Mouse (Mus musculus) hindbrain, embryonic 10.5 days (tissue): ENCODE data around the gene C1qtnf4. TPM values are rescaled to one million over a fixed set of nuclear protein-coding genes. Genes with fewer than 3 reads are reported as not detected.
A peak's percentile ranks its signal among the peaks of the same experiment; 100 is the strongest.
"Not testable (repeated sequence)": the region's sequence is repeated elsewhere in the genome, so short reads cannot be mapped to it uniquely, and the experiment has no call there.

Source experiments
- DNase-seq: peaks from one replicate; pipeline ENCODE4 v3.0.0-alpha.2; 2017; ENCODE audit warnings: low spot score
- H3K27ac ChIP-seq: fragments of 300-500 bp; sonication (generic); 2 replicates; pipeline ENCODE4 v1.5.1; 2016; ENCODE audit warnings: mild to moderate bottlenecking, moderate library complexity
- H3K27me3 ChIP-seq: fragments of 300-500 bp; sonication (generic); 2 replicates; pipeline ENCODE4 v1.6.1; 2016; ENCODE audit warnings: mild to moderate bottlenecking; ENCODE audit not compliant: poor library complexity, insufficient read depth, severe bottlenecking
- H3K36me3 ChIP-seq: fragments of 300-500 bp; sonication (generic); 2 replicates; pipeline ENCODE4 v1.6.1; 2016; ENCODE audit warnings: mild to moderate bottlenecking, moderate library complexity
- H3K4me1 ChIP-seq: fragments of 300-500 bp; sonication (generic); replicated peaks from 2 replicates; pipeline ENCODE4 v1.6.1; 2016; ENCODE audit warnings: mild to moderate bottlenecking
- H3K4me3 ChIP-seq: fragments of 300-500 bp; sonication (generic); 2 replicates; pipeline ENCODE4 v1.5.1; 2016; ENCODE audit warnings: mild to moderate bottlenecking, moderate library complexity
- H3K9me3 ChIP-seq: fragments of 300-500 bp; sonication (generic); 2 replicates; pipeline ENCODE4 v1.6.1; 2016; ENCODE audit warnings: mild to moderate bottlenecking, moderate library complexity
- WGBS: fragments of 180-500 bp; shearing (Covaris S2); methylation state at CpG from one replicate; pipeline ENCODE4 v1.1.7; 2016; 5-methylcytosine and 5-hydroxymethylcytosine counted together
- polyA plus RNA-seq: library from polyadenylated mRNA; unstranded; fragments of >200 nt; fragmentation: Nextera tagmentation; extraction: Ambion mirVana; gene quantifications from 2 replicates; pipeline ENCODE4 v1.2.1, GENCODE M21; 2016

C1qtnf4 gene
- polyA plus RNA-seq, 1 experiment from 2014 or later = 9.6 TPM

DNA sequence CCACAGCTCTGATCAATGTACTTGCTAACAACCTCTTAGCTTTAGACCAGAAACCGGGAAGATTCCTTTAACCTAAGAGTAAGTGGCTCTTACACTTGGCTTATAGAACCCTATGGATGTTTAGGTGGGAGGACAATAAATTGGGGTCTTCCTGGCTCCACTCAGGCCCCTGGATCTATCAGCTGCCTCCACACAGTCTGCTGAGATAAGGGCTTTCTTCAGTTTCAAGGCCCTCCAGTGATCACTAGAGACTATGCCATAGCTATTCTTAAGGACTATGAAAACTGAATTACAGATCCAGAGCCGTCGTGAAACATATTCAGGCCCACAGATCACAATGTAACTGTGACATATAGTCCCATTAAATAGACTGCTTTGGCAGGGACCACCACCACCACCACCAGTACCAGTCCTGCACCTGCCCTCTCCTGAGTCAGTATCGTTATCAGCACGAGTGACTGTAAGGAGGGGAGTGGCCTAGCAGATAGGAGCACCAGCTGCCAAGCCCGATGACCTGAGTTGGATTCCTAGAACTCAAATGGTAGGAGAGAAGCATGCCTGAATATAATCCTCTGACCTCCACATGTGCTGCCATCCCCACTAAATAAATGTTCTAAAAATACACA, 8.1 kb downstream of the C1qtnf4 start:
- Histone ChIP-seq H3K9me3 (no peaks in the 10 kb centered on the region), H3K27me3 (peaks cover 39% of the 10 kb centered on the region), H3K36me3 (peaks cover 61% of the 10 kb centered on the region), H3K4me1 (peaks cover 13% of the 10 kb centered on the region), H3K4me3 (no peak overlapping the region), H3K27ac (no peak overlapping the region)
- WGBS = 94% methylated on average over 6 of the region's 6 CpGs
- no peak for DNase-seq

DNA sequence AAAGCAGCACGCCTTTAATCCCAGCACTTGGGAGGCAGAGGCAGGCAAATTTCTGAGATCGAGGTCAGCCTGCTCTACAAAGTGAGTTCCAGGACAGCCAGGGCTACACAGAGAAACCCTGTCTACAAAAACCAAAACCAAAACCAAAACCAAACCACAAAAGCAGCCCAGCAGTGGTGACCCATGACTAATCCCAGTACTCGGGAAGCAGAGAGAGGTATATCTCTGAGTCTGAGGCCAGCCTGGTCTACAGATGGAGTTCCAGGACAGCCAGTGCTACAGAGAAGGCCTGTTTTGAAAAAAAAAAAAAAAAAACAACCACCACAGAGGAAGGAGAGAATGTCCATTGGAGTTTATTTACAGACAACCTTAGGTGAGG, 8.6 kb downstream of the C1qtnf4 start:
- H3K27ac ChIP-seq, DNase-seq, H3K9me3 ChIP-seq, H3K4me3 ChIP-seq: not testable (repeated sequence)
- WGBS = 93% methylated on average over 3 of the region's 3 CpGs
- Histone ChIP-seq H3K27me3 (peaks cover 34% of the 10 kb centered on the region), H3K36me3 (peaks cover 66% of the 10 kb centered on the region), H3K4me1 (peaks cover 11% of the 10 kb centered on the region)

DNA sequence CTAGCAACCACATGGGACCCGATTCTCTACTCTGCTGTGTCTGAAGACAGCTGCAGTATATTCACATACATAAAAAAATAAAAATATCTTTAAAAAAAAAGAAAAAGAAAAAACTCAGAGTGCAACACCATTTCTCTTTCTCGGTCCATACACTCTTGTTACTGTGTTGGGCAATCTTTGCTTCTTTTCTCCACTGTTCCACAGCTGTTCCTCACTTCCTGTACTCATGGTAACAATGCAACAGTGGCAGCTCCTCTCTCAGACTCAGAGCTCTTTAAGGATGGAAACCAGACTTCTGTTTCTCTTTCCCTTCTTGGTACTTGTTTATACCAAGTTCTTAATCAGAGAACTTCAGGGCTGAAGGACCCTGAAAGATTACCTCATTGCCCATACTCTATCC, 17.7 kb downstream of the C1qtnf4 start:
- Histone ChIP-seq H3K27me3 (no peaks in the 10 kb centered on the region), H3K9me3 (no peaks in the 10 kb centered on the region), H3K4me3 (peak overlapping the region; percentile 91), H3K36me3 (peaks cover 72% of the 10 kb centered on the region), H3K27ac (peak overlapping the region; percentile 98), H3K4me1 (peaks cover 23% of the 10 kb centered on the region)
- 89% methylated on average over 2 of the region's 2 CpGs for WGBS
- no peak for DNase-seq

DNA sequence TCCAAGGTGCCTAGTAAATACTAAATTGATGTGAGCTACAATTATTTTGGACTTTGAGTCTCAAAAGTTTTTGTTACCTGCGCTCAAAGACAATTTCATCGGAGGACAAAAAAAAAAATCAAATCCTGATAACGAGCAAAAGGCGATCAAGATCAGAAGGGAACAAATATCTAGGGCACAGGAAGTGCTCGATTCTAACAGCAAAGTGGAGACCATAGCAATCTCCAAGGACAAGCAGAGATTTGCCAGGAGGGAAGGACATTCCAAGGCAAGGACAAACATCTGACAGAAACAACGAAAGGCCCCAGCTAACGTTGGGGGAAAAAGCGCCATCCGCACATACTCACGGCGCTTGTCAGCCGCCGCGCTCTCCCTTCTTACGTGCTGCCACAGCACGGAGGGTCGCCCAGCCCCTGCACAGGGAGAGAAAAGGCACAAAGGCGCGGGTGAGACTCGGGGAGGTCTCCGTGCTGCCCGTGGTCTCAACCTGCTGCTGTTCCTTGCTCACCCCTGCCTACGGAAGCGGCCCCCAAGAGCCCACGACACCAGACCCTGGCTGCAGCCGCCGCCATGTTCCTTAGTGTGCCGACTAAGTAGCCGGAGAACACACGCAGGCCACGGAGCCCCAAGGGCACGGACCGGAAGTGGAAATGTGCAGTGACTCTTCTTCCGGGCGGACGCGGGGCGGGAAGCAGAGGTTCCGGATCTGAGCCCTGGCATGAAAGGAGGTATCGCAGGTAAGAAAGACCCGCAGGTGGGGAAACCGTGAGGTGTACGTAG, 18.6 kb downstream of the C1qtnf4 start, which contains the start of the genes Kbtbd4 and Ndufs3:
Gene Kbtbd4, plus strand, starts transcription at position 665 of the 780 bp plus-strand sequence.
Gene Ndufs3, minus strand, starts transcription at position 752 of the 780 bp plus-strand sequence.
- Histone ChIP-seq H3K4me3 (peak within 1 kb of the TSS; percentile 91), H3K27me3 (no peaks in the 10 kb centered on the region), H3K36me3 (peaks cover 72% of the 10 kb centered on the region), H3K27ac (peak within 1 kb of the TSS; percentile 98), H3K4me1 (peaks cover 23% of the 10 kb centered on the region), H3K9me3 (no peaks in the 10 kb centered on the region)
- WGBS = under 1% methylated on average over 43 of the region's 43 CpGs
- peak; percentile 91 for DNase-seq

DNA sequence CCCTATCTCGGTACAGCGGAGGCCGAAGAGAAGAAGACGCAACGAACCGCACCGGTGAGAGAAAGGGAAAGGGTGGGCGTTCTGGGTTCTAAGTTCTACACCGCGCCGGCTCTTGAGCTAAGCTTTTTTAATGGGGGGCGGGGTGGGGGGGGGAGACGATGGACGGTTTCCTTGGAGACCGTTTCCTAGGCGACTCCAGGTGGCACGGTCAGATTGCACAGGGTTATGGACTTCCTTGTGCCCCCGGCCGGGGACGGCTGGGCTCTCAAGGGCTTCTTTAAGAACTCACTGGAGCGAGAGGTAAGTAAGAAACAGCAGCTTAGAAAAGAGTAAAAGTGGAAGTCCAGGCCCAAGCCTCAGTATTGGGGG, 19.2 kb downstream of the C1qtnf4 start:
- under 1% methylated on average over 21 of the region's 21 CpGs for WGBS
- DNase-seq = no peak
- H3K36me3 ChIP-seq = peaks cover 72% of the 10 kb centered on the region
- H3K4me1 ChIP-seq = peaks cover 23% of the 10 kb centered on the region
- H3K27me3 ChIP-seq = no peaks in the 10 kb centered on the region
- no peaks in the 10 kb centered on the region for H3K9me3 ChIP-seq
- peak overlapping the region; percentile 91 for H3K4me3 ChIP-seq
- H3K27ac ChIP-seq = peak overlapping the region; percentile 98

DNA sequence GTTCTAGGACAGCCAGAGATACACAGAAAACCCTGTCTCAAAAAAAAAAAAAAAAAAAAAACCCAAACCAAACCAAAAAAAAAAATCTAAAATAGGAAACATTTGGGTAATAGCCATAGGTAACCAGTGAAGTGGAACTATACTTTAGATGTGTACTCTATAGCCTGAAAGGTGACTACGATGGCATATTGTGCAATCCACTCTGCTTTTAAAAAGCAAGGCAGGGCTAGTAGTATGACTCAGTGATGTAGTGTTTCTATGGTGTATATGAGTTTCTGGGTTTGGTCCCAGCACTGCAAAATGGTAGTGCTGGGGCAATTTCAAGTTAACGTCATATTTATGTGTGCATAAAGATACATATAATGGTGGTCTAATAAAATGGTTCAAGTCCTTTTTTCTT, 21.1 kb downstream of the C1qtnf4 start:
- no peak overlapping the region for H3K27ac ChIP-seq
- no peak overlapping the region for H3K4me3 ChIP-seq
- no peaks in the 10 kb centered on the region for H3K9me3 ChIP-seq
- WGBS = 97% methylated on average over 2 of the region's 2 CpGs
- H3K27me3 ChIP-seq = no peaks in the 10 kb centered on the region
- H3K4me1 ChIP-seq = peaks cover 23% of the 10 kb centered on the region
- DNase-seq = no peak
- H3K36me3 ChIP-seq = peaks cover 72% of the 10 kb centered on the region

DNA sequence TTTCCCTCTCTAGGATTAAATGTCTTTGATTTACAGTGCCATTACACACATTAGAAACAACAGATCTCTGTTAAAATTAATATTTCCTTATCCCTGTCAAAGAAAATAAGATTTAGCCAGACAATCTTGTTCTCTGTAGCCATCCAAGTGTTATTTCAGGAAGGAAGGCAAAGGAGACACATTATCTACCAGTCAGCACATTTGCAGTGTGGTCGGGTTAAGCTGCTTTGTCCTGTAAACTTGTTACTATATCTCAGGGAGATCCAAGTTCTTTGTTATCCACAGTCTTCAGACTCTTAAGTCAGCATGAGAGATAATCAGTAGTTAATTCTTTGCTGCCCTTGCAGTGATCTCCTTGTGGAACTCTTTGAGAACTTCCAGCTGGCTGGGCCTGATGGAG, 25.2 kb downstream of the C1qtnf4 start:
- Histone ChIP-seq H3K36me3 (peaks cover 84% of the 10 kb centered on the region), H3K4me3 (no peak overlapping the region), H3K4me1 (peaks cover 10% of the 10 kb centered on the region), H3K27ac (no peak overlapping the region), H3K27me3 (no peaks in the 10 kb centered on the region), H3K9me3 (no peaks in the 10 kb centered on the region)
- no peak for DNase-seq
- 92% methylated on average over 1 of the region's 1 CpGs for WGBS

DNA sequence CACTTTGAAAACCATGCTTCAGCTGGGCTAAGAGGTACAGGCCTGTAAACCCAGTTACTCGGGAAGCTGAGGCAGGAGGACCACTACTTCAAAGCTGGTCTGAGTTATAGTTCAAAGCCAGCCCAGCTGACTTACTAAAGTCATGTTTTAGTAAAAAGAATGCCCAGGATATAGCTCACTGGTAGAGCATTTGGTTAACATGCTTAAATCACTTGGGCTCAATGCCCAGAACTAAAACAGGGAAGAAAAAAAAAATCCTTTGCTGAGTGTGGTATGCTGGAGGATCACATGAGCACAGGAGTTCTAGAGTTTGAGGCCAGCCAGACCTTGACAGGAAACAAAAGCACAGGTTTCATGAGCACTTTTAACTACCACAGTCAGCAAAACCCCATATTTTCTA, 26.0 kb downstream of the C1qtnf4 start:
- H3K4me3 ChIP-seq = no peak overlapping the region
- no peak for DNase-seq
- peaks cover 15% of the 10 kb centered on the region for H3K4me1 ChIP-seq
- 93% methylated on average over 1 of the region's 1 CpGs for WGBS
- H3K9me3 ChIP-seq = no peaks in the 10 kb centered on the region
- no peak overlapping the region for H3K27ac ChIP-seq
- H3K27me3 ChIP-seq = no peaks in the 10 kb centered on the region
- H3K36me3 ChIP-seq = peaks cover 77% of the 10 kb centered on the region

DNA sequence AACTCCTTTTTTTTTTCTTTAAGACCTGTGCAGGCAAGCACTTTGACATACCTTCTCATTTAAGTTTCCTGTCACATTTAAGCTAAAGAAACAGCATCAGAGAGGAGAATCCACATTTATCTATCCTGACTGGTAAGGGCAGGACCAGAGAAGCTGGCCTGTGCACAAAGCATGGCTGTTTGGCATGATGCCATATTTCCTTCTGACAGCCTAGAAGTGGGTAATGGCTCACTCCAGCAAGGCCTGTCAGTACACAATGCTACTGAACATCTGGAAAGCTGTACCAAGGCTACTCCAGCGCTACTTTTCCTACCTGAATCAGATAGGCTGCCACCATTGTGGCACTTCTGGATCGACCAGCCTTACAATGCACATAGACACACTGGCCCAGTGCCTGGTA, 28.0 kb downstream of the C1qtnf4 start:
- no peak overlapping the region for H3K27ac ChIP-seq
- 97% methylated on average over 2 of the region's 2 CpGs for WGBS

DNA sequence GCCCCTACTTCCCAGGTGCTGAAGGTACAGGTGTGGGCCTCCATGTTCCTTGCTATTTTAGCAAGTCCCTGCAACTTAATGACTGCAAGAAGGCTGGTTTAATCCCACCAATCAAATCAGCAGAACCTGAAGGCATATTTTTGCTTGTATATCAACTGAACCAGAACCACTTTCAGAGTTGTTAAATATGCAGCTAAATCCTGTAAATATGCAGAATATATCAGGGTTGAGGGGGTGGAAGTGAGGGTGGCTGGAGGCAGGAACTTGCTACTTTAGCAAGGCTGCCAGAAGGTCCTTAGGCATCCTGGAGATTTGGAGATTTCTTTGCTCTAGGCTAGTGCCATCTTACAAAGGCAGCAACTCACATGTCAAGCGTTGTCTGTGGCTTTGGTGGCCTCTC, 29.9 kb downstream of the C1qtnf4 start:
- Histone ChIP-seq H3K36me3 (peaks cover 38% of the 10 kb centered on the region), H3K27me3 (no peaks in the 10 kb centered on the region; the same call in 1 of the 2 replicates), H3K4me1 (peaks cover 33% of the 10 kb centered on the region), H3K9me3 (no peaks in the 10 kb centered on the region), H3K4me3 (no peak overlapping the region), H3K27ac (no peak overlapping the region)
- no peak for DNase-seq
- WGBS = 86% methylated on average over 1 of the region's 1 CpGs

More for the DNA sequence above, 28.0 kb downstream of the C1qtnf4 start:
- Histone ChIP-seq H3K9me3 (no peaks in the 10 kb centered on the region), H3K27me3 (no peaks in the 10 kb centered on the region; the same call in 1 of the 2 replicates), H3K4me1 (peaks cover 33% of the 10 kb centered on the region), H3K36me3 (peaks cover 57% of the 10 kb centered on the region), H3K4me3 (no peak overlapping the region)
- DNase-seq = no peak

DNA sequence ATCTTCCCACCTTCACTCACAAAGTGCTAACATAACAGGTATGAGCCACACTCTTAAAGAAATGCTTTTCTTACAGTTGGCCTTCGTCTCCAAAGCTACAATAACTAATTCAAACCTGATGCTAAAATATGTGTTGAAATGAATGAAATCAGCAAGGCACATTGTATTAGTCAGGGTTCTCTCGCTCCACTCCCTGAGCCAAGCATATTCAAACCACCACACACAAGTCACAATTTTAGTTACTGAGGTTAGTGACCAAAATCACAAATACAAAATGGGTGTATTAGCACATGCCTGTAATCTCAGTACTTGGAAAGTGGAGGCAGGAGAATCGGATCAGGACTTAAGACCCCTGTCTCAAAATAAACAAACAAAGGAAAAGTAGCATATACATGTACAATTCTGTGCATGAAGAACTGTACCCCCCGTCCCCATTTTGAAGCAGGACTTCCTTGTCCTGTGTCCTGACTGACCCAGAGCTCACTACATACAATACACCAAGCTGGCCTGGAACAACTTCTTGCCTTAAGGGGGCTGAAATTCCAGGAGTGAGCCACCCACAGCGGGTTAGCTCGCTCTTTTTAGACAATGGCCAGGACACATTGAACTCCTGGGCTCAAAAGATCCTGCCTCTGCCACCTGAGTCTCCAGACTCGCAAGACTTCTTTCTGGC, 31.0 kb downstream of the C1qtnf4 start:
- Histone ChIP-seq H3K27me3 (no peaks in the 10 kb centered on the region; the same call in 1 of the 2 replicates), H3K4me3 (peak overlapping the region; percentile 71), H3K9me3 (no peaks in the 10 kb centered on the region), H3K36me3 (peaks cover 27% of the 10 kb centered on the region), H3K27ac (peak overlapping the region; percentile 98), H3K4me1 (peaks cover 33% of the 10 kb centered on the region)
- WGBS = 37% methylated on average over 7 of the region's 7 CpGs
- DNase-seq = no peak

DNA sequence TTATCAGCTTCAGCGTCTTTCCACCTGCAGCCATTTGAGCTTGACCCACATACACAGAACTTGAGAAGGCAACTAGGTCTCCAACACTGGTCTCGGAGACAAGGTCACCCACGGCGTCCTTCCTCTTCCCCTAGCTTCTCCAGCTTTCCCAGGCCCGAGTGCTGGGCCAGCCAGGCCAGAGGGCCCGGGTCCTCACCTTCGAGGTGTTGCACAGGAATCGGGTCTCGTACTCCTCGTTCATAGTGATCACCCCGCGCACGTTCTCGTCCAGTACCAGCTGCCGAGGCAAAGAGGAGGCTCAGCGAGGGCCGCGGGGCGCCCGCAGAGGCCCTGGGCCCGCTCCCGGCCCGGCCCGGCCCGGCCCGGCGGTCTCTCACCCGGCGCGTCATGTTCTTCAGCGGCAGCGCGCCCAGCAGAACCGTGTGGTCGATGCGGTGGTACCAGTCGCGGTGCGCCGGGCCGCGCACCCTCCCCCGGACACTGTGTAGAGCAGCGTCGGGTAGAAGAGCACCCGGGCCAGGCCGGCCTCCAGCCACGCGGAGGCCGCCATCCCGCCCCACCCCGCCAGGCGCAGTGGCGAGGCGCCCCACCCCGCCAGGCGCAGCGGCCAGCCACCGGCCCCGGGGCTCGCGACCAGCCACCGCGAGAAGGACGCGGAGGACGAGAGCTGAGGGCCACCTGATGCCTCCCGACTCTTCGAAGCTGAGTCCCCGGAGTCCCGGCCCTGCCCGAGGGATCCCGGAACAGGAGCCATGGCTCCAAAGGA, 31.8 kb downstream of the C1qtnf4 start:
- under 1% methylated on average over 73 of the region's 73 CpGs for WGBS
- Histone ChIP-seq H3K4me1 (peaks cover 33% of the 10 kb centered on the region), H3K9me3 (no peaks in the 10 kb centered on the region), H3K27me3 (no peaks in the 10 kb centered on the region; the same call in 1 of the 2 replicates), H3K36me3 (peaks cover 21% of the 10 kb centered on the region), H3K4me3 (peak overlapping the region; percentile 71), H3K27ac (peak overlapping the region; percentile 98)
- DNase-seq = peak; percentile 82
